Mouse (Mus musculus) CH12.LX (cell line): ENCODE data around the gene Gapdh. TPM values are rescaled to one million over a fixed set of nuclear protein-coding genes. Genes with fewer than 3 reads are reported as not detected.

Experiments used
- DNase-seq: peaks from one replicate; pipeline ENCODE4 v3.0.0-alpha.2; 2013; ENCODE audit errors: extremely low read depth
- H3K27ac ChIP-seq: 2 replicates; pipeline ENCODE4 v1.5.1; 2012; ENCODE audit warnings: low read depth, mild to moderate bottlenecking, control low read depth, moderate library complexity; ENCODE audit not compliant: insufficient read depth
- H3K27me3 ChIP-seq: replicated peaks from 2 replicates; pipeline ENCODE3; 2012; ENCODE audit warnings: inconsistent platforms
- H3K36me3 ChIP-seq, 2 experiments: replicated peaks in 1 of 2; 2 replicates each; pipeline versions ENCODE3 to v1.6.1; 2012; ENCODE audit warnings: inconsistent platforms in 1 of 2, low read length in 1 of 2, mild to moderate bottlenecking in 1 of 2, mixed read lengths in 1 of 2, moderate library complexity in 1 of 2; ENCODE audit not compliant: control insufficient read depth in 1 of 2, insufficient read depth in 1 of 2
- H3K4me1 ChIP-seq, 2 experiments: 2 replicates each; pipeline ENCODE4 v1.6.1; 2012; ENCODE audit warnings: inconsistent platforms in 1 of 2, moderate library complexity in 1 of 2; ENCODE audit not compliant: insufficient read depth in 2 of 2, control insufficient read depth in 1 of 2
- H3K4me2 ChIP-seq: 2 replicates; pipeline ENCODE4 v1.6.1; 2012; ENCODE audit warnings: low read depth, mild to moderate bottlenecking, control low read depth; ENCODE audit not compliant: poor library complexity, insufficient read depth, severe bottlenecking
- H3K4me3 ChIP-seq, 3 experiments: fragments of 150-350 bp in 1 of 3; sonication (generic) in 1 of 3; replicated peaks in 1 of 3; 2 replicates each; pipeline versions ENCODE3 to v1.5.1; 2011 to 2012; ENCODE audit warnings: low read depth in 2 of 3, low read length in 2 of 3, mild to moderate bottlenecking in 2 of 3, moderate library complexity in 2 of 3, control low read depth in 1 of 3, improper control_type of control experiment in 1 of 3, inconsistent platforms in 1 of 3, mixed read lengths in 1 of 3; ENCODE audit not compliant: poor library complexity in 1 of 3
- H3K79me2 ChIP-seq: replicated peaks from 2 replicates; pipeline ENCODE4 v1.6.1; 2012; ENCODE audit warnings: mild to moderate bottlenecking, moderate library complexity; ENCODE audit not compliant: control insufficient read depth, poor library complexity, insufficient read depth, severe bottlenecking; ENCODE audit errors: extremely low read depth
- H3K9ac ChIP-seq: 2 replicates; pipeline ENCODE4 v1.6.1; 2012; ENCODE audit warnings: low read depth, mild to moderate bottlenecking, control low read depth, moderate library complexity; ENCODE audit not compliant: insufficient read depth
- H3K9me3 ChIP-seq: replicated peaks from 2 replicates; pipeline ENCODE3; 2012; ENCODE audit warnings: low read length, inconsistent platforms, mixed read lengths
- CHD1 ChIP-seq: IDR thresholded peaks from 2 replicates; pipeline ENCODE4 v1.6.1; 2012; ENCODE audit warnings: low read depth, low read length, improper control_type of control experiment, inconsistent platforms
- CHD2 ChIP-seq: IDR thresholded peaks from 2 replicates; pipeline ENCODE4 v1.6.1; 2011; ENCODE audit warnings: low read length, improper control_type of control experiment
- E2F4 ChIP-seq: IDR thresholded peaks from 2 replicates; pipeline ENCODE4 v1.6.1; 2011; ENCODE audit warnings: low read depth, low read length, improper control_type of control experiment; ENCODE audit not compliant: insufficient replicate concordance
- IRF4 ChIP-seq: IDR thresholded peaks from 2 replicates; pipeline ENCODE4 v1.6.1; 2014; ENCODE audit warnings: low read depth, mild to moderate bottlenecking, inconsistent platforms, low read length, improper control_type of control experiment
- KAT2A ChIP-seq: IDR thresholded peaks from 2 replicates; pipeline ENCODE4 v1.6.1; 2012; ENCODE audit warnings: low read length, improper control_type of control experiment, inconsistent platforms; ENCODE audit not compliant: insufficient replicate concordance
- MAFK ChIP-seq: IDR thresholded peaks from 2 replicates; pipeline ENCODE4 v1.6.1; 2011; ENCODE audit warnings: low read length, improper control_type of control experiment; ENCODE audit not compliant: insufficient replicate concordance
- MAX ChIP-seq: IDR thresholded peaks from 2 replicates; pipeline ENCODE4 v1.6.1; 2011; ENCODE audit warnings: low read length, improper control_type of control experiment
- MAZ ChIP-seq: IDR thresholded peaks from 2 replicates; pipeline ENCODE4 v1.6.1; 2012; ENCODE audit warnings: low read depth, mild to moderate bottlenecking, inconsistent platforms, low read length, improper control_type of control experiment, moderate library complexity
- MXI1 ChIP-seq: IDR thresholded peaks from 2 replicates; pipeline ENCODE4 v1.6.1; 2011; ENCODE audit warnings: mild to moderate bottlenecking, low read depth, low read length, improper control_type of control experiment
- MYC ChIP-seq: IDR thresholded peaks from 2 replicates; pipeline ENCODE4 v1.6.1; 2011; ENCODE audit warnings: low read depth, mild to moderate bottlenecking, improper control_type of control experiment, low read length
- PAX5 ChIP-seq: IDR thresholded peaks from 2 replicates; pipeline ENCODE4 v1.6.1; 2012; ENCODE audit warnings: low read length, inconsistent platforms, mixed read lengths
- POLR2A ChIP-seq: IDR thresholded peaks from 2 replicates; pipeline ENCODE4 v1.6.1; 2011; ENCODE audit warnings: low read depth, mild to moderate bottlenecking, improper control_type of control experiment, low read length
- RAD21 ChIP-seq: IDR thresholded peaks from 2 replicates; pipeline ENCODE4 v1.6.1; 2011; ENCODE audit warnings: low read depth, mild to moderate bottlenecking, low read length, improper control_type of control experiment, moderate library complexity
- SMC3 ChIP-seq: IDR thresholded peaks from 2 replicates; pipeline ENCODE4 v1.6.1; 2011; ENCODE audit warnings: low read depth, low read length, improper control_type of control experiment
- TBP ChIP-seq: conservative IDR thresholded peaks from 2 replicates; pipeline ENCODE4 v1.6.1; 2011; ENCODE audit warnings: low read depth, low read length, improper control_type of control experiment
- TCF12 ChIP-seq: IDR thresholded peaks from 2 replicates; pipeline ENCODE4 v1.6.1; 2014; ENCODE audit warnings: low read depth, mild to moderate bottlenecking, inconsistent platforms, low read length, improper control_type of control experiment
- UBTF ChIP-seq: IDR thresholded peaks from 2 replicates; pipeline ENCODE4 v1.6.1; 2012; ENCODE audit warnings: low read depth, mild to moderate bottlenecking, inconsistent platforms, low read length, improper control_type of control experiment, moderate library complexity
- USF1 ChIP-seq: IDR thresholded peaks from 2 replicates; pipeline ENCODE4 v1.6.1; 2014; ENCODE audit warnings: low read depth, mild to moderate bottlenecking, inconsistent platforms, low read length, improper control_type of control experiment
- ZNF384 ChIP-seq: IDR thresholded peaks from 2 replicates; pipeline ENCODE4 v1.6.1; 2012; ENCODE audit warnings: low read depth, low read length, improper control_type of control experiment, inconsistent platforms
- dilution Hi-C: fragments of 300-500 bp; cut with MboI; formaldehyde crosslinking; loops from 2 replicates; pipeline ENCODE4 v1.14.3; 2020; ENCODE audit warnings: low sequenced_read_pairs; ENCODE audit not compliant: extremely low pct_unique_long_range_greater_than_20kb, extremely low pct_ligation_motif_present
- in situ Hi-C: fragments of 300-500 bp; cut with MboI; formaldehyde crosslinking; loops from 3 replicates; pipeline ENCODE4 v1.14.3; 2019; ENCODE audit warnings: low sequenced_read_pairs, low pct_ligation_motif_present, low pct_unique_long_range_greater_than_20kb, mixed read lengths
- polyA plus RNA-seq: library from polyadenylated mRNA; unstranded; fragments of >175 nt; gene quantifications from 2 replicates; pipeline ENCODE4 v1.2.1, GENCODE M21; 2012; ENCODE audit warnings: low read depth; ENCODE audit not compliant: insufficient read length
- total RNA-seq, 2 experiments: library from RNA; depleted of rRNA; stranded (reverse); fragments of 300-350 nt in 1 of 2; fragments of >200 nt in 1 of 2; gene quantifications; 2 replicates each; pipeline ENCODE4 v1.2.3; 2012 to 2014

Gapdh gene
- total and polyA plus RNA-seq, 3 experiments, result 2,268 to 2,925 (median 2,654) TPM

DNA sequence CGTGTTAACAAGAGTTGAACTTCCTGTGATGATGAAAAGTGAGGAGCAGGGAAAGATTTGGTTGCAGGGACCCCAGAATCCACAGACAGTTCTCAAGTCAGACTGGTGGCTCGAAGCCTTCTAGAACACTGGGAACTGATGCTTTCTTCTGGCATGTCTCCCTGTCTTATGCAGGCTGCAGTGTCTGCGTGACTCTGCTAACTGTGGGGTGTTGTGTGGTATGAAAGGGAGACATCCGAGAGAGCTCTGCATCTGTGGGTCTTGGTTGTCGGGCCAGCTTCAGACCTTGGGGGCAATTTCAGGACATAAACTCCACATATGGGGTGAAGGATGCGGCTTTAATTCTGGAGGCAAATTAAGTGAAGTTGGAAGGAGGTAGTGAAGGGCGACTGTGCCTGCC is 20.1 kb downstream of the Gapdh start:
- dilution Hi-C loops, result no loop called here
- DNase-seq, result no peak
- peaks cover 40 to 72% of the 10 kb centered on the region in 2 experiments for H3K36me3 ChIP-seq
- H3K27ac ChIP-seq, result no peak overlapping the region
- H3K79me2 ChIP-seq, result peaks cover 18% of the 10 kb centered on the region
- peak overlapping the region; percentile 47 to 89 (median 87) for H3K4me3 ChIP-seq
- in situ Hi-C loops, result no loop called here
- peak overlapping the region; percentile 66 for H3K4me2 ChIP-seq
- no peaks in the 10 kb centered on the region for H3K27me3 ChIP-seq
- H3K9ac ChIP-seq, result peak overlapping the region; percentile 66
- TF ChIP-seq TCF12 (no peak), MYC (no peak), SMC3 (no peak), ZNF384 (no peak), MAFK (no peak), KAT2A (no peak), CHD1 (no peak), IRF4 (no peak), PAX5 (no peak), MAX (no peak)
- TF ChIP-seq, all 38 proteins: peak for 0
- H3K9me3 ChIP-seq, result no peaks in the 10 kb centered on the region
- peaks cover 9 to 42% of the 10 kb centered on the region in 2 experiments for H3K4me1 ChIP-seq

DNA sequence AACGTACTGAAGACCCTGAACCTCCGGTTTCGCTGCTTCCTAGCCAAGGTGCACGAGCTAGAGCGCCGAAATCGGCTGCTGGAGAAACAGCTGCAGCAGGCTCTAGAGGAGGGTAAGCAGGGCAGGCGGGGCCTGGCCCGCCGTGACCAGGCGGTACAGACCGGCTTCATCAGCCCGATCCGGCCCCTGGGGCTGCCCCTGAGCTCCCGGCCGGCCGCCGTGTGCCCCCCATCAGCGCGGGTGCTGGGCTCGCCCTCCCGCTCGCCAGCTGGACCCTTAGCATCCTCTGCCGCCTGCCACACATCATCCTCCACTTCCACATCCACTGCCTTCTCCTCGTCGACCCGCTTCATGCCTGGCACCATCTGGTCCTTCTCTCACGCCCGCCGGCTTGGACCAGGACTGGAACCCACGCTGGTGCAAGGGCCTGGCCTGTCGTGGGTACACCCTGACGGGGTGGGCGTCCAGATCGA is 20.8 kb downstream of the Gapdh start:
- Histone ChIP-seq H3K9ac (peak overlapping the region; percentile 66), H3K27me3 (no peaks in the 10 kb centered on the region), H3K36me3 (peaks cover 44 to 73% of the 10 kb centered on the region in 2 experiments), H3K27ac (peak overlapping the region; percentile 31; the same call in 1 of the 2 replicates), H3K79me2 (peaks cover 18% of the 10 kb centered on the region), H3K4me2 (peak overlapping the region; percentile 66), H3K9me3 (no peaks in the 10 kb centered on the region), H3K4me1 (peaks cover 9 to 42% of the 10 kb centered on the region in 2 experiments), H3K4me3 (peak overlapping the region; percentile 83 to 89 (median 87))
- dilution Hi-C loops, result no loop called here
- no peak for DNase-seq
- in situ Hi-C loops, result no loop called here
- TF ChIP-seq MAZ (no peak), ZNF384 (no peak), POLR2A (no peak), USF1 (no peak), MAX (no peak), RAD21 (no peak), MXI1 (0 out of 2 replicates have a peak, but pooled peaks have one; percentile 23), IRF4 (no peak), UBTF (peak; percentile 72; the same call in 1 of the 2 replicates), CHD2 (no peak), TBP (no peak), E2F4 (no peak)
